Mouse (Mus musculus) monocyte, adult 2 months (primary cell): ENCODE results near the gene Mrpl20.
"Not testable (repeated sequence)": the region's sequence is repeated elsewhere in the genome, so short reads cannot be mapped to it uniquely, and the experiment has no call there.

Experiments
- DNase-seq, 2 experiments: peaks; one replicate each; pipeline ENCODE4 v3.0.0; 2022; ENCODE audit warnings: low spot score in 2 of 2, low read depth in 1 of 2

Mrpl20 gene

GRCm38 (mm10) chr4:155783486-155784080, 19.1 kb upstream of the Mrpl20 start:
- no peak for DNase-seq

GRCm38 (mm10) chr4:155784081-155784701, 18.5 kb upstream of the Mrpl20 start:
- DNase-seq: no peak

- DNase-seq: no peak
These were observed 17.4 kb upstream of the Mrpl20 start for GRCm38 (mm10) chr4:155785246-155785645.

- no peak for DNase-seq
These were observed 16.9 kb upstream of the Mrpl20 start, which contains the start of gene Tmem88b for GRCm38 (mm10) chr4:155785819-155786218. TSS of gene Tmem88b (minus strand) at chr4:155785874.

- DNase-seq: no peak
These were observed 14.4 kb upstream of the Mrpl20 start for GRCm38 (mm10) chr4:155788300-155788699.

GRCm38 (mm10) chr4:155788833-155789232, 13.8 kb upstream of the Mrpl20 start:
- not testable (repeated sequence) for DNase-seq

GRCm38 (mm10) chr4:155790021-155790489, 12.6 kb upstream of the Mrpl20 start, which contains the start of gene Ankrd65:
TSS of gene Ankrd65 (plus strand) at chr4:155790439.
- no peak for DNase-seq

GRCm38 (mm10) chr4:155790650-155791161, 12.0 kb upstream of the Mrpl20 start:
- DNase-seq: no peak

GRCm38 (mm10) chr4:155791240-155791933, 11.3 kb upstream of the Mrpl20 start:
- no peak for DNase-seq

- DNase-seq: no peak
These were observed 8.9 kb upstream of the Mrpl20 start for GRCm38 (mm10) chr4:155793730-155794129.

GRCm38 (mm10) chr4:155802075-155802474, 603 bp upstream of the Mrpl20 start:
- no peak for DNase-seq

- peak; percentile 88 to 94 for DNase-seq
These were observed 813 bp downstream of the Mrpl20 start for GRCm38 (mm10) chr4:155803340-155804041.

- no peak for DNase-seq
These were observed 5.2 kb downstream of the Mrpl20 start for GRCm38 (mm10) chr4:155807841-155808240.

- peak; percentile 79 to 86 for DNase-seq
These were observed 9.4 kb downstream of the Mrpl20 start, which contains the start of gene Ccnl2 for GRCm38 (mm10) chr4:155811929-155812664. TSS of gene Ccnl2 (plus strand) at chr4:155812489.

GRCm38 (mm10) chr4:155812665-155813181, 10.0 kb downstream of the Mrpl20 start:
- no peak for DNase-seq

- DNase-seq: no peak
These were observed 14.9 kb downstream of the Mrpl20 start for GRCm38 (mm10) chr4:155817533-155817932.

GRCm38 (mm10) chr4:155821025-155821424, 18.3 kb downstream of the Mrpl20 start:
- DNase-seq: no peak

- no peak for DNase-seq
These were observed 20.8 kb downstream of the Mrpl20 start for GRCm38 (mm10) chr4:155823443-155823842.

GRCm38 (mm10) chr4:155829866-155830265, 27.2 kb downstream of the Mrpl20 start:
- DNase-seq: no peak

GRCm38 (mm10) chr4:155830596-155830995, 27.9 kb downstream of the Mrpl20 start:
- DNase-seq: no peak
